Mouse (Mus musculus): ENCODE measurements around the gene 1810043G02Rik.
A peak's percentile ranks its signal among the peaks of the same experiment; 100 is the strongest.
"Not testable (repeated sequence)": the region's sequence is repeated elsewhere in the genome, so short reads cannot be mapped to it uniquely, and the experiment has no call there.

Gene 1810043G02Rik

DNA sequence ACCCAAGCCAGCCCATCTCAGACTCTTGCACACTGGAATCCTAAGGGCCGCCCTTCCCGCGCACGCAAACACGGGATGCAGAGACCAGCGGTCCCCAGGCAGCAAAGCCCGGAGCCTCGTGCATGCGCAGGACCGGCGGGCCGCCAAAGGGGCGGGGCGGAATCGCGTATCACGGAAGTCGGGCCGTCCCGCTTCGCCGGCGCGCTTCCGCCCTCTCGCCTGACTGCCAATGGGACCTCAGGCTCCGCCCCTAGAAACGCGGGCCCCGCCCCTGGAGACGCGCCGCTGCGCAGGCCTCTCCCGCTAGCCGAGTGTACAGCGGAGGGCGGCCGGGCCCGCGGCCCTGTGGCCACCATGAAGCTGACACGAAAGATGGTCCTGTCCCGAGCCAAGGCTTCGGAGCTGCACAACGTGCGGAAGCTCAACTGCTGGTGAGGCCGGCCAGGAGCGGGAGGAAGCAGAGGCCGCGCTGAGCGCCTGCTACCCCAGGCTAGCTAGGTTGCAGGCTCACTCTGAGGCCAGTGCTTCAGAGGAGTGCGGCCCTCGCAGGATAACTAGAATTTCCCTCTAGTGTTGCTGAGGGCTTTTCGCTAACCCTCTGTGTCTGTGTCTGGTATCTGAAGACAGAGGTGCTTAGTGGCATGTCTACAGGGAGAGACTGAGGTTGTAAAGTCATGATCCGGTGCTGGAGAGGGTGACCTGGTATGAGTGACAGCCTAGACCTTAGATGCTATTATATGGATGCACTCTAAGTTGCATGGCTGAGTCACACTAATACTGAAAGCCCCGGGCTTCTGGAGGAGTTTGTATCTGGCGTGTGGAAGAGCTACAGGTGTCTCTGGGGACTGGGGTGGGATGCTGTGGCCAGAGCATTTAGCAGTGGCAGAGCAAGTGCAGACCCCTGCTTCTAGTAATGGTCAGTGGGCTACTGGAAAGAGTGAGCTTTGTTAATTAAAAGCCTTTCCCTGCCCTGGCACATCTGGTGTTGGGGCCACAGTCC is at the start of gene 1810043G02Rik:
1810043G02Rik (plus strand) TSS at position 174 of the 1,000 bp plus-strand sequence.
- DNase-seq (ENCODE audit: low spot score in 2 of 2) = peak; percentile 96 to 99

DNA sequence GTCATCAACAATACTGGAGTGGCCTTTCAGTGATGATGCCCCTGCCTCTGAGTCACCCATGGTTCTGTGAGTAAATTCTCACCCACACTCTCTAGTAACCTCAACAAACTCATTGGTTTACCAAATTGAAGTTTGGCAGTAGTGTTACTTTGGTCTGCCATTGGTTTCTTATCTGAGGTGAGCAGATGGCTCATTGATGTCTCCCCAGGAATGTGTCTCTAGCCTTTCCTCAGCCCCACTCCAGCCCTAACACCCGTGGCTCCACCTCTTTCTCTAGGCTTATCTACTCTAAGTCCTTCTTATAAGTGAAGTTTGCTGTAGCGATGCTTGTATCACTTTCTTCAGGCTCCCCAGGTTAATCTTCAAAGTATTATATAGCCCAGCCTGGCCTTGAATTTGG is 38.6 kb upstream of the 1810043G02Rik start:
- DNase-seq (ENCODE audit: low spot score in 2 of 2) = no peak

DNA sequence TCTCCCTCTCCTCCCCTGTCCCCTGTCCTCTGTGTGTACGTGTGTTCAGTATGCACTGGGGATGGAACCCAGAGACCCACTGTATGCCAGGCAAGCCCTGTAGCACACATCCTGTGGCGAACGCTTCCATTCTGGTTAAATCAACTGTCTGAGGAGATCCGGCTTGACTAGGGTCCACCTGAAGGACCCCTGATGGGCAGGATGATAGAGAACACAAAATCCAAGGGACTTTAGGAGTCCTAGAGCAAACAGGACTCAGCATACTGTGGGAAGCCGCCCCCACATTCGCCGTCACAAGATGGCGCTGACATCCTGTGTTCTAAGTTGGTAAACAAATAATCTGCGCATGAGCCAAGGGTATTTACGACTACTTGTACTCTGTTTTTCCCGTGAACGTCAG is 27.9 kb upstream of the 1810043G02Rik start:
- not testable (repeated sequence) for DNase-seq (ENCODE audit: low spot score in 2 of 2)

DNA sequence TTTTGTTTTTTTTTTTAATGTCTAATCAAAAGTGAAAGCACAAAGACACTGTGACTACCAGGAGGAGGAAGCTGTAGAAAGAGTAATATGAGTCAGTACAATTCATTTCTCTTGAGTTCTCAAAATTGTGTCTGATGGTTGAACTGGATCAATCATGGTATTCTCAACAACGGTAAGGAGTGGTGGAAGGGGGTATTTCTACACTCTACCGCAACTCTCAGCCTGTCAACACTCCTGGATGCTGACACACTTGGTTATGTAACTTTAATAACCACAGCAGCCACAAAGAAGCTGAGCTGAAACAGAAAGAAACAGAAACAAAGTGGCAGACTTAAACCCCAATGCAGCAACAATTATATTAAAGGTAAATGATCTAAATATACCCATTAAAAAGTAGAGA is 15.6 kb upstream of the 1810043G02Rik start:
- no peak for DNase-seq (ENCODE audit: low spot score in 2 of 2)

DNA sequence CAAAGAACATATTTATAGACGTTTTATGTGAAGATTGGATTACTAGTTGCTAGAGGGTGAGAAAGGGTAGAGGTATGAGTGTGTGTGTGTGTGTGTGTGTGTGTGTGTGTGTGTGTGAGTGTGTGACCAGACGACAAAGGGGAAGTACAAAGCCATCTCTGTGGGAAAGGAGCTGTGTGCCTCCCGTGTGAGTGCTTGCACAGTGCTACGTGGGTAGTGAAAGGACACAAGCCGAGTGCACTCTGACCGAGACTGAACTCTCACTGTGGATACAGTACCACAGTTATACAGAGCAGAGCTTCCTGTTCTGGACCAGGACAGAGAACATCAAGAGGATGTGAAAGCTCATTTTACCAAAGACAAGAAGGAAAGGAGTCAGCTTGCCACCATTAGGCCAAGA is 14.4 kb upstream of the 1810043G02Rik start:
- DNase-seq (ENCODE audit: low spot score in 2 of 2) = no peak

DNA sequence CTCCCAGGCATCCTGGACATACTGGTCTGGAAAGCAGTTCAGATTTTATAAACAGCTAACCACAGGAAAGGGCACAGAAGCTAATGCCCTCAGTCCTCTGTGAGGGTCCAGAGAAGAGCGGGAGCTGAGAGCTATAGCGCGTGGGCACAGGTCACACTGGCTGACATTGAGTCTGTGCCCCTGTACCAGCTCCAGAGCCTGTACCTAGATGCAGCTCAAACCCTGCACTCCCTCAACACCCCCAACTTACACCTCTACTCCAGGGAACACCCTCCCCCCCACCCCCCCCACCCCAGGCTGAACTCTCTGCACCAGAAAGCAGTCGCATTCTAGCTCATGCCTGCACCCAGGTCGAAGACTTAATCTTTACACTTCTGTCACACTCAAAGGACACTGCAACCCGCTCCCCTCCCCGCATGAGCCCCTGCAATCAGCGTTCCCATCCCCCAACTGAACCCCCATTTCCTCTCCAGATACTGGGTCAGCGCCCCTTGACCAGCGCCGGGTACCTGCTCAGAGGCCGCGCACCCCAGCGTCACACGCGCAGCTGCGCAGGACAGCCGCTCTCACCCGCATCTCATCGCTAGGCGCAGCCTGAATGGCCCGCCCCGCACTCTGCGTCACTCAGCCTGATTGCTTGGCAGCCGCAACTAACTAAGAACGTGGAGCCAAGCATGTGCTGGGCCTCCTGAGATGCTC is 8.9 kb upstream of the 1810043G02Rik start:
- peak in 1 of 2 experiments; percentile 59 for DNase-seq (ENCODE audit: low spot score in 2 of 2)

DNA sequence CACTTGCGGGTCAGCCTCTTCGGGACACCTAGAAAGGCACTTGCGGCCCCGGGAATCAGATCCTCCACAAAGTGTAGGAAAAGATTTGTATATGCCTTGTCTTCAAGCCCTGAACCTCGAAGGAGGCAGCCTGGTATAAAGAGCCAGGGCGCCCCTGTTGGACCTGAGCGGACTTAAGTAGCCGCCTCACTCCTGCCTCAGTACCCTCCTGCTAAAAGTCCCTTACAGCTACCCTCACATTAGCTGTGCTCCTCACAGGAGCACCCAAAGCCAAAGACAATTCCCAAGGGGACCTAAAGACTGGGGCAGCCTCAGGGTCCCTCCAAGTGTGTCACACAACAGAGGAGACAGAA is 8.4 kb upstream of the 1810043G02Rik start:
- no peak for DNase-seq (ENCODE audit: low spot score in 2 of 2)

DNA sequence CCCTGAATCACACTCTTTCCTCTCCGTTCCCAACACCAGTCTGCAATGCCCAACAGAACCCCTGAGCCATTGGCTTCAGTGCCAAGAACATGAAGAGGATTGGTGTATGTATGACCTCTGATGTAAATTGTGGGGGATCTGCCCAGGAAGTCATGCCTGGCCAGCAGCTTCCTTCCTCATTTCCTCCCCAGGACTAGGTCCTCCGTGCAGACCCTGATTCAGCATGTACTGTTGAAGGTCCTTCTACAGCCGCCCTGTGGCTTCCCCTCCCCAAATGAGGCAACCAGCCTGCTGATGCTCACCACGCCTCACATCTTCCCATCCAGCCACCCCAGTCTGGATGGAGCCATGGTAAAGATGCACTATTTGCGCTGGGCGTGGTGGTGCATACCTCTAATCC is 7.8 kb upstream of the 1810043G02Rik start, which contains the start of gene Trpm2:
Trpm2 (minus strand) TSS at position 83 of the 400 bp plus-strand sequence.
- DNase-seq (ENCODE audit: low spot score in 2 of 2) = no peak

DNA sequence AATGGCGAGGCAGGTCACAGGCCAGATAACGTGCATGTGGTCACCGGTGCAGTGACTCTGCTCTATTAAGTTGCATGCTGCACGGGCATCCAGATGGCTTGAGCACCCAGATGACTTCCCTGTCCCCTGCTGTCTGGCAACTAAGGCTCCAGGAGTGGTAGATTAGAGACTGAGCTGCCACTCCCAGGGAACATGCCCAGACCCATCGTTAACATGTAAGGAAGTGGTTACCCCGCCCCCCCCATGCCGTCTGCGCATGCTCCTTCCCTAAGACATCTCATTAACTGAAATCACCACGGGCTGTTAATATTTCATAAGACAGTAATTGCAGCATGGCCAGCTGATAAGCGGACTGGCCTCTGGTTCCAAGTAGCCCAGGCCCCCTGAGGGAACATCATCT is 7.1 kb upstream of the 1810043G02Rik start:
- DNase-seq (ENCODE audit: low spot score in 2 of 2) = no peak

DNA sequence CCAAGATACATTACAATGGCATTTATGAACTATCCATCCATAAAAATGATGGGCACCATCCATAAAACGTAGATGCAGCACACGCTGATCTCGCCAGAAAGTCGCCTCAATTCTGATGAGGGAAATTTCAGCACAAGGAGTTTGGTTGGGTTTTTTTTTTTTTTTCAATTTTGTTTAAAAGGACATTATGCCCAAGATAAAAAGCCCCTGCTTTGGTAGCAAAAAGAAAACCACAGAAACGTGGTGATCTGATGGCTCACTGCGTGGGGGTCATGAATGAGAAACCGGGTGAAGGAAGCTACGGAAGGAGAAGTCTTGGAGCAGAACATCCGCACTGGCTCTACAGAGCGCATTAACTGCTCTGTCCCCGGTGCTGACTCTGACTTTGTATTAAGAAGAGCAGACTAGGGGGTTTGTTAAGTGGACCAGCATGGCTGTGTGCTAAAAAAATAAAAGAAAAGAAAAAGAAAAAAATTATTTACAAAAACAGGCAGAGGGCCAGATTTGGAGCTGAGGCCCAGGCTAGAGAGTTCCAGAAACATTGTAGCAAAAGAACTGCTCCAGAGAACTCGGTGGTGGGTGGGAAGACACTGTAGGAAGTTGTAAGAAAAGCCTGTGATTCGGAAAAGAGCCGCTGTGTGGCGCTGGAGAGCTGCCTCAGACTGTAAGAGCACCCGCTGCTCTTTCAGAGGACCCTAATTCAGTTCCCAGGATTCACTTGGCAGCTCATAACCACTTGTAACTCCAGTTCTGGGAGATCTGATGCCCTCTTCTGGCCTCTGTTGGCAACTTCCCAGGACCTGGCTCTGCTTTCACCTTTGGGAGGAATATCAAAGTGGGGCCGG is 6.4 kb upstream of the 1810043G02Rik start:
- no peak for DNase-seq (ENCODE audit: low spot score in 2 of 2)

DNA sequence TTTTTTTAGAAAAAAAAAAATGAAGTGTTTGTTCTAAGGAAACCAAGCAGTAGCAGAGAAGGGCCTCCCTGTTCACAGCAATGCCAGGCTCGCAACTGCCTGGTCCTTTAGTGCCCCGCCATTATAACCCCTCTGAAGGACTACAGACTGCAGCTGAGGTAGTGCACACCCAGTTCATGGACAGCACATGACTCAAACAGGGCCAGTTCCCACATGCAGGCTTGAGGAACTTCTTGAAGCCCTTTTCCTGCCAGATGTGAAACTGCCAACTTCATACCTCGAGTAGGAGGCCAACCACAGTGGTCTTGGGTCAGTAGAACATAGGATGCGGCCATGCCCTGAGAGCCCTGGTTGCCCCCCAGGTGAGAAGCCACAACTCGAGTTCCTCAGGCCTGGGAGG is 4.0 kb upstream of the 1810043G02Rik start:
- DNase-seq (ENCODE audit: low spot score in 2 of 2) = no peak

DNA sequence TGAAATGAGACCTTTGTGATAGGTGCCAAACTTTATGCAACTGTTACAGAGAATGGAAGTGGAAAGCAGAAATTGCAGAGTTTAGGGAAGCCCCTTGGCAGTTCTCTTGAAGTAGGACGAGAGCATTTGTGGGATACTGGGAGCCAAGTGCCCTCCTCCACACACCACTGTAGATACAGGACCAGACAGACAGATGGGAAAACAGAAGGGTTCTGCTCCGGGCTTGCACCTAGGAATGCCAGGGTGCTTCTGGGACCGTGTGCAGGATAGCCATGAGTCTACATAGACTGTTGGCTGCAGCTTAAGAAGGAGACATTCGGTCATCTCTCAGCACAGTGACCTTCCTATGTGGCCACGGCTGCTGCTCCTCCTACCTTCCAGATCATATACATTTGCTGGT is 3.5 kb upstream of the 1810043G02Rik start:
- DNase-seq (ENCODE audit: low spot score in 2 of 2) = no peak

DNA sequence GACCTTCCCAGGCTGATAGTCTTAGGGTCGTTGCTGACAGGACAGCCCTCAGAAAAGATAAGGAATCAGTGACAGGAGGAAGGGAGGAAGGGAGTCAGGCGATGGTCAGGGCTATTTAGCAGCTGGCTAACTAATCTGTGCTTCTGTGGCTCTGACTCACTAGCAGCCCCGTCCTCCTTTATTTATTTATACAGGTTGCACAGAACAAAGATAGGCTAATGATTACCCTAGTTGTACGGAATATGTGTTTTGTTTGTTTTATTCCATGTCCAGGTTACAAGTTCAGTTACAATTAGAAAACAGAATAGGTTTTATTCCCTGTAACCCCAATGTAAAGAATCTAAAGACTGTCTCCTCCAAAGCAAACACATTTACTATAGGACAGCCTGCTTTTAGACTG is 2.7 kb upstream of the 1810043G02Rik start:
- no peak for DNase-seq (ENCODE audit: low spot score in 2 of 2)

DNA sequence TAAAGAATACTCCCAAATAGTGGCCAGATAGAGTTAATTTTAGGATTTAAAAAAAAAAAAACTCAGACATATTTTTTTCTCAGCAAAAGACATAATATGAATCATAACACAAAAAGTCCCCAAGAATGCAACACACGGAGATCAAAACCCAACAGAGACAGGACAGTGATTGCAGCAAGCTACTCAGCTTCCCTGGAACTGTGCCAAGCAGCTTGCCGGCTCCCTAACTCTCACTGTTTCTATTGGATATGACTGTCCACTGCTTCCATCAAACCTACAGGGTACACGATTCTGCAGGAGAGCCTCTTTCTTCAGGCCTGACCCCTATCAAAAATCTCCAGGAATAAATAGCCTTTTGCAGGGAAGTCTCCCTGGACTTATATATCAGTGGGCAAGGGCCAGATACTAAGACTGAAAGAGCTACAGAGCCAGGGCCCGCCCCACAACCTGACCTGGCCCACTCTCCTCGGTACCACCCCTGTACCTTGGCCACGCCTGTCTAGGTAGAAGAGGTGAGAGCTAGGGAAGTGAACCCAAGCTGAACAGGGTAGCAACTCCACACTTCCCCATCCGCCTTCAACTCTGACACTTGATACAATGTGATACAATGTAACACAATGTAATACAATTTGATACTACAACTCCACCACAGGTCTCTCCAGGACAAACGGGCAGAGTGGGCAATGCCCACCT is 1.7 kb upstream of the 1810043G02Rik start:
- no peak for DNase-seq (ENCODE audit: low spot score in 2 of 2)

DNA sequence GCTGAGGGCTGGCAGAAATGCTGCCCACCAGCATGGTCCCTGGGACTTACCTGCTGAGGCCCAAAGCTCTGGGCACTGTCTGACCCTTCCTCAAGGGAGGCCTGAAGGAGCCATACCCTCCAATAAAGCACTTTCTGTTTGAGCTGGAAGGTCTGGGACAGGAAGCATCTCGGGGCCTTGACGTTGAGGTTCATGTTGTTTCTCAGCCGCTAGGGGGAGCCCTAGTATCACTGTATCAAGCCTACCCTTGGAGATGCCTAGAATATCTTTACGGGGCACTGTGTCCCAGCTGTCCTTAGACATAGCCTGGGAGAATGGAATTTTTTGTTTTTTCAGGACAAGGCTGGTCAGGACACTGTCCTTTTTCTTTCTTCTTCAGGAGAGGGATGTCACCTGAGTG is 6.3 kb downstream of the 1810043G02Rik start:
- peak in 1 of 2 experiments; percentile 71 for DNase-seq (ENCODE audit: low spot score in 2 of 2)

DNA sequence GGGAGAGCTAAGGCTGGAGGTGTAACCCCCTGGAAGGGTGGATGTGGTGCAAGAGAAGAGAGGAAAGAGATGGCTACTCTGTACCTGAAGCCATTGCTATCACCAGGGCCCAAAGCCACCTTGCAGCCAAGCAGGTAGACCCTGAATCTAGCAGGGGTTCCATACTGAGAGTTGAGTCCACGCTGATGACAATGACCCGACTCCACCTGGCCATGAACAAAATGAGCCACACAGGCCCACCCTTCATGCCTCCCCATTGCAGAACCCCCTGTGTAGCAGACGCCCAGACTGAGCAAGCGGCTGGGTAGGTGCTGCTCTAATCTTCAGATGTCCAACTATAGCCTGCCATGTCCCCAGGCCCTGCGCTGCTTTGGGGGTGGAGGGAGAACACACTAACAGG is 7.5 kb downstream of the 1810043G02Rik start:
- DNase-seq (ENCODE audit: low spot score in 2 of 2) = no peak

DNA sequence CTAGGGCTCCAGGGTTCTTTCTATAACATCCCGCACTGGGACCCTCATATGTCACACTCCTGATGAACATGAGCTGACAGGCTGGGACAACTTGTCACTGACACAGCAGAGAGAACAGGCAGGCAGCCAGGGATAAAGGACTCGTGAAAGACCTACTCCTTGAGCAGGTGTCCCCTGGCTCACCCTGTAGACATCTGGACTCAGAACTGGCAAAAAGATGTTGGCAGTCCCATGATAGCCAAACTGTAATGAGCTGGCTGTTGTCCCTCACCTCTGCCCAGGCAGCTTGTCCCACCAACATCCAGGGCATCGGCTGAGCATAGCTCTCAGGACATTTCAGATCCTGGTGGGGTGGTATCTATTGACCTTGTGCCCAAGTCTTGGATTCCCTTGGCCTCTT is 17.3 kb downstream of the 1810043G02Rik start:
- DNase-seq (ENCODE audit: low spot score in 2 of 2) = no peak

DNA sequence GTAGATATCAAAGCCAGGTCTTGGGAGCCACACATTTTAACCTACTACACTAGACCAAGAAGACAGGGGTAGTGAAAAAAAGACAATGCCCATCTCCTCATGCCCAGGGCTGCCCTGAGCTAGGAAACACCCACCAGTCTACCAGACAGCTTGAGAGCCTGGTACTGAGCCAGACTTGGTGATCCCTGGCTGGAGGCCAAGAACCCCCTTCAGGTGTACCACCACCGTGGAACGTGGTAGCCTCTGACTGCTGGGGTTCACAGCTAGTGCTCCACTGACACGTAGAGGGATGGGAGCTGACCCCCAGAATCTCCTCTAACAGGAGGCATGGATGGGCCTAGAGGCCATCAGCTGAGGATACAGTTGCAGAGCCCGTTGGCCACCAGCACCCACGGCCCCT is 21.9 kb downstream of the 1810043G02Rik start:
- DNase-seq (ENCODE audit: low spot score in 2 of 2) = no peak

DNA sequence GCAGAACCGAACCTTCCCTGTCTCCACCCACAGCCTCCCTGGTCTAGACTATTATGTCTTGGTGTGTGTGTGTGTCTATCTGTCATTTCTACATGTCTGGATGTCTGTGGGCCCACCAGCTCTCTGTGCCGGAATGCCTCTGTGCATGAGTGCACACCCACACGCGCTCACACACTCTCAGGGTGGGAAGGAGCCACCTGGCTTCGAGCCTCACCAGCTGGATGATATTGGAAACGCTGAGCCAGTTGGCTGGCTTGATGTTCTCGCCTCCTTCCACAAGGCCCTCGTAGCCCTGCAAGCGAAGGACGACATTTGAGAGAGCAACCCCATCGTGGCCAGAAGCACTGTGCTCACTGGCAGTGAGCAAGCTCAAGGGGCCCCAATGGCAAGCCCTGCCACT is 23.5 kb downstream of the 1810043G02Rik start:
- DNase-seq (ENCODE audit: low spot score in 2 of 2) = peak; percentile 59 to 81

DNA sequence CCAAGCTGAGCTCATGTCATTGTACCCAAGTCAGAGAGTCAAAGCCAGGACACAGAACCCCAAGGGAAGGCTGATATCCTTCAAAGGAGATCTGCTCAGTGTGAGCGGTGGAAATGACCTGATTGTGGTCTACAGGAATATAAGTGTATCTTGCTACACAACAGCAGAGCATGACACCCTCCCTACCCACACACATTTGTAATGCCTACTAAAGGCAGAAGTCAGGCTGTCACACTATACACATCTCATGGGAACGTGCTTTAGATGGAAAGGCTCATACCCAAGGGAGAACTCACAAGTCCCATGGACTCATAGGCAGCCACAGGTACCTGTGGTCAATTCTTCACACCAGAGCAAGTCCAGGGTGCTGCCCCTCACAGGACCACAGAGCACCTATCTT is 24.0 kb downstream of the 1810043G02Rik start:
- no peak for DNase-seq (ENCODE audit: low spot score in 2 of 2)

DNA sequence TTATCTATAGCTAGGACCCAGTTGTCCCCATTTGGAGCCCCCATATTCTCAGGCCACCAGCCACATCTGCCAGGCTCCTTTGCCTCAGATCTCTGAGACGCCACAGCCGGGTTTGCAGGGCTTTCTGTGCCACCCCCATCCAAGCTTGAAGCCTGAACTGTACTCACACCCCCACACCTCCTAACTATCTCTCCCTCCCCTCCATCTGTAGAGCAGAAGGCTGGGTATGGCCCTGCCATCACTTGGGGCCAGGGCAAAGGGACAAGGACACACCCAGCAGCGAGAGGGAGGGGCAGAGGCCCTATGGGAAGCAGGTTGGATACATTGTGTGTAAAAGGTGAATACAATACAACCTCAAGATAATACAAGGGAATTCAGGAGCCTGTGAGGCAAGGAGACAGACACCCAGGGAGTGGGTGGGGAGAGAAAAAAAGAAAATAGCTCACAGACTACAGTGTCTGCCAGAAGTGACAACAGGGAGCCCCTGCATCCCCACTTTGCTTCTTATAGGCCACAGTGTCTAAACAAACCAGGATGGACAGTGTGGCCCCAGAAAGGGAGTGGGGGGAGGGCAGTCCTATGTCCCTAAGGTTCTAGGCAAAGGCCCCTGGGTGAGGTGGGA is 26.3 kb downstream of the 1810043G02Rik start:
- DNase-seq (ENCODE audit: low spot score in 2 of 2) = no peak
